Mouse (Mus musculus) forebrain, postnatal 0 days (tissue): Measurements from ENCODE around the gene Creb5. TPM values are rescaled to one million over a fixed set of nuclear protein-coding genes. Genes with fewer than 3 reads are reported as not detected.

Experiments
- ATAC-seq: fragments of 200-750 bp; cut with Nextera tagmentation; 2 replicates; pipeline ENCODE4 v1.8.0; 2017; ENCODE audit warnings: mild to moderate bottlenecking, moderate library complexity
- DNase-seq: peaks from one replicate; pipeline ENCODE4 v3.0.0-alpha.2; 2015
- H3K27ac ChIP-seq: fragments of 300-500 bp; sonication (generic); 2 replicates; pipeline ENCODE4 v1.5.1; 2014; ENCODE audit warnings: low read depth, mild to moderate bottlenecking, antibody characterized with exemption, low read length, moderate library complexity, mixed read lengths
- H3K27me3 ChIP-seq: fragments of 300-500 bp; sonication (generic); 2 replicates; pipeline ENCODE4 v1.6.1; 2014; ENCODE audit warnings: mild to moderate bottlenecking, low read length, mixed read lengths; ENCODE audit not compliant: insufficient read depth
- H3K36me3 ChIP-seq: fragments of 300-500 bp; sonication (generic); 2 replicates; pipeline ENCODE4 v1.6.1; 2014; ENCODE audit warnings: mild to moderate bottlenecking, moderate library complexity; ENCODE audit not compliant: insufficient read depth
- H3K4me1 ChIP-seq: fragments of 300-500 bp; sonication (generic); 2 replicates; pipeline ENCODE4 v1.6.1; 2014; ENCODE audit warnings: antibody characterized with exemption; ENCODE audit not compliant: insufficient read depth
- H3K4me2 ChIP-seq: fragments of 300-500 bp; sonication (generic); 2 replicates; pipeline ENCODE4 v1.6.1; 2014; ENCODE audit warnings: low read depth, mild to moderate bottlenecking, moderate library complexity
- H3K4me3 ChIP-seq: fragments of 300-500 bp; sonication (generic); 2 replicates; pipeline ENCODE4 v1.5.1; 2014; ENCODE audit warnings: low read depth, low read length, mixed read lengths
- H3K9ac ChIP-seq: fragments of 300-500 bp; sonication (generic); 2 replicates; pipeline ENCODE4 v1.6.1; 2014; ENCODE audit warnings: mild to moderate bottlenecking
- H3K9me3 ChIP-seq: fragments of 300-500 bp; sonication (generic); 2 replicates; pipeline ENCODE4 v1.6.1; 2016; ENCODE audit warnings: low read length
- CTCF ChIP-seq: sonication (generic); IDR thresholded peaks from 2 replicates; pipeline ENCODE4 v1.5.1; 2016; ENCODE audit warnings: antibody characterized with exemption, control low read depth, low read depth
- WGBS: fragments of 180-500 bp; shearing (Covaris S2); extraction: QIAGEN DNeasy Blood & Tissue Kit; methylation state at CpG from one replicate; pipeline ENCODE4 v1.1.7; 2014; 5-methylcytosine and 5-hydroxymethylcytosine counted together
- polyA plus RNA-seq: library from polyadenylated mRNA; unstranded; fragments of >200 nt; fragmentation: Nextera tagmentation; extraction: Ambion mirVana; gene quantifications from 2 replicates; pipeline ENCODE4 v1.2.1, GENCODE M21; 2015
- total RNA-seq: library from RNA; depleted of rRNA; stranded (reverse); fragments of >200 nt; gene quantifications from 2 replicates; pipeline ENCODE4 v1.2.3, GENCODE M21; 2014

Gene Creb5
- total and polyA plus RNA-seq, 2 experiments from 2014 or later: 2.4 to 3.2 TPM

DNA sequence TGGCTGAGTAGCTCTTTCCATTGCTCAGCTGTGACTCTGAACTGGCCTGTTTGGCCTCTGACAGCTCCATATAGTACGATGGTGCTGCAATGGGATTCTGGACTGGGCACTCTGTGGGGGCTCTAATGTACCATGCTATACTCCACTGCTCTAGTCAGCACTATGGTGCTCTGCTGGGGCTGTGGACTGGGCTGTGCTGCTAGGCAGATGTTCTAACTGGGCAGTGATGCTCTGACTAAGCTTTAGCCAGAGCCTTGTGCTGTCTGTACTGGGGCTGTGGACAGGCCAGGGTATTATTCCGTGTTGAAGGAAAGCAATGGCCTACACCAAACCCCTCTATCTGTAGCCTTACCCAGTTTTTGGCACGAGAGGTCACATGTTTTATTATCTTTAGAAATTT lies 316.0 kb downstream of the Creb5 start:
- H3K36me3 ChIP-seq: no peaks in the 10 kb centered on the region
- WGBS: 66% methylated on average over 3 of the region's 3 CpGs
- no peaks in the 10 kb centered on the region for H3K27me3 ChIP-seq
- H3K9ac ChIP-seq: no peak overlapping the region
- no peaks in the 10 kb centered on the region for H3K4me1 ChIP-seq
- H3K9me3 ChIP-seq: no peaks in the 10 kb centered on the region
- DNase-seq (no peak), ATAC-seq (no peak)
- H3K4me2 ChIP-seq: no peak overlapping the region
- no peak overlapping the region for H3K4me3 ChIP-seq
- TF ChIP-seq CTCF: no peak
- no peak overlapping the region for H3K27ac ChIP-seq

DNA sequence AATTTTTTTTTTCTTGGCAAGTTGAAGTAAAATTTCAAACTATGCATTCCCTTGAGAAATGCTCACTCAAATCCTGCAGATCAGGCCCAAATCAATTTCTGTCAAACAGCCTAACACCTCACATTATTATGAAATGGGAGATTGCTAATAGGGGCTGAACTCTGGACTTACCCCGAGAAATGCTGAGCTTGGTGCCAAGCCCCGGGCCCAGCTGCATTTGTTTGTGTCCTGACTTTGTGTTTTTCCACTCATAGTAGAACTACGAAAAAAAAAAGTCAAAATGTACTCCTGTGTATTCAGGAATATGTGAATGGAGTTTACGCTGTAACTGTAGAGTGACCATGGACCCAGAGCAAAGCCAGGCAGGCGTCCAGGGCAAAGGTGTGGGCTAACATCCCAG lies 316.6 kb downstream of the Creb5 start:
- H3K9ac ChIP-seq: no peak overlapping the region
- no peak overlapping the region for H3K4me2 ChIP-seq
- H3K4me1 ChIP-seq: no peaks in the 10 kb centered on the region
- DNase-seq (no peak), ATAC-seq (no peak)
- no peak overlapping the region for H3K27ac ChIP-seq
- H3K36me3 ChIP-seq: no peaks in the 10 kb centered on the region
- TF ChIP-seq CTCF: no peak
- no peak overlapping the region for H3K4me3 ChIP-seq
- no peaks in the 10 kb centered on the region for H3K27me3 ChIP-seq
- 71% methylated on average over 5 of the region's 5 CpGs for WGBS
- H3K9me3 ChIP-seq: no peaks in the 10 kb centered on the region

DNA sequence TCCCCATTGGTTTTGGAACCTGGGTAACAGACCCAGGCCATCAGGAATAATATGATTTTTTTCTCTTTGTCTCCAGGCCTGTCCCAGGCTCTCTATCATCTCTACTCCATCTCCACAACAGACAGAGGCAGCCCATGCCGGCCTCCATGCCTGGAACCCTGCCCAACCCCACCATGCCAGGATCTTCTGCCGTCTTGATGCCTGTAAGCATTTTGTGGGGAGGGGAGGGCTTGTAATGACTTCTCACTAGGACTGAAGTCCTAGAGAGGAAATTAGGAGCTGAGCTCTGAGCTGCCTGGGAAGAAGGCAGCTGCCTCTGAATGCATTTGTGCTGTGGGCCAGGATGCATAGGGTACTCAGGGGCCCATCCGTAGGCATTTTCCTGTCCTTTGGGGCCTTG lies 317.3 kb downstream of the Creb5 start:
- no peak overlapping the region for H3K4me2 ChIP-seq
- DNase-seq (no peak), ATAC-seq (no peak)
- no peaks in the 10 kb centered on the region for H3K9me3 ChIP-seq
- H3K4me3 ChIP-seq: no peak overlapping the region
- H3K27me3 ChIP-seq: no peaks in the 10 kb centered on the region
- H3K36me3 ChIP-seq: no peaks in the 10 kb centered on the region
- no peak overlapping the region for H3K9ac ChIP-seq
- no peak overlapping the region for H3K27ac ChIP-seq
- 60% methylated on average over 3 of the region's 3 CpGs for WGBS
- TF ChIP-seq CTCF: no peak
- H3K4me1 ChIP-seq: no peaks in the 10 kb centered on the region

DNA sequence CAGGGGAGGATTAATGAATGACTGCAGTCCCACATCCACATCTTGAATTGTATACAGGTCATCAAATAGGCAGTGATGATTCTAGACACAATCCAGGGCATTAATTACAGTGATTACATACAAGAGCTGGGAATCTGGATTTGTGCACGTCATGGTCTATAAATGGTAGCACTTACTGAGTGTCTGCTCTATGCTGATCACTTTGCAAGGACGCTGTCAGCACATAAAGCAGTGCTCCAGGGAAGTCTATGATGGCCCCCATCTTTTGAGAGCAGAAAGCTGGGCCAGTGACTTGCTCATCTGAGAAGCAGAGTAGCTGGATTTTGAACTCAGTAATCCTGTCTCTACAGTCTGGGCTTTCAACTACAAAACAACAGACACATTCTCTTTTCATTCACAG lies 318.1 kb downstream of the Creb5 start:
- WGBS: 56% methylated on average over 2 of the region's 2 CpGs

DNA sequence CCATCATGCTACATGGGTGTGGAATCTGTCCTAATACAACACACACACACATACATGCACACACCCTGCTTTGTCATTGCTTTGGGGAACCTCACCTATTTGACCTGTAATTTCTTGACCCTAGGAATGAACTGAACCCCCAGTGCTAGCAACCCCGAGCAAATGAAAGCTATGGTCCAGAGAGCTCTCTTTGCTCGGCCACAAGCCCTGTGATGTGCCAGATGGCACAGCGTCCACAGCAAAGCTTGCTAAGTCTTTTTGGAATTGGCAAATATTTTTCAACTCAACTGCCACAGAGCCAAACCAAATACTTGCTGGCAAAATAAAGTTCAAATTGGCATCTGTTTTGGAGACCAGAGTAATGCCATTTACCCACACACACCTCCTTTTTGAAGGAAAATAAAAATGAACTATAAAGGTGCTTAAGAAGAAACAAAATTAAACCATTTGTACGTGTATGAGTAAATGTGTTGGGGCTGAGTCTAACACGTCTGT lies 324.4 kb downstream of the Creb5 start:
- Histone ChIP-seq H3K9me3 (no peaks in the 10 kb centered on the region), H3K4me1 (no peaks in the 10 kb centered on the region), H3K27me3 (no peaks in the 10 kb centered on the region), H3K4me3 (no peak overlapping the region), H3K36me3 (no peaks in the 10 kb centered on the region), H3K27ac (no peak overlapping the region), H3K4me2 (no peak overlapping the region), H3K9ac (no peak overlapping the region)
- DNase-seq (no peak), ATAC-seq (no peak)
- WGBS: 58% methylated on average over 5 of the region's 5 CpGs
- no peak for TF ChIP-seq CTCF

More for the DNA sequence above, 318.1 kb downstream of the Creb5 start:
- Histone ChIP-seq H3K27ac (no peak overlapping the region), H3K4me2 (no peak overlapping the region), H3K4me3 (no peak overlapping the region), H3K36me3 (no peaks in the 10 kb centered on the region), H3K9ac (no peak overlapping the region), H3K4me1 (no peaks in the 10 kb centered on the region), H3K9me3 (no peaks in the 10 kb centered on the region), H3K27me3 (no peaks in the 10 kb centered on the region)
- no peak for TF ChIP-seq CTCF
- ATAC-seq (peak; percentile 53), DNase-seq (no peak)

DNA sequence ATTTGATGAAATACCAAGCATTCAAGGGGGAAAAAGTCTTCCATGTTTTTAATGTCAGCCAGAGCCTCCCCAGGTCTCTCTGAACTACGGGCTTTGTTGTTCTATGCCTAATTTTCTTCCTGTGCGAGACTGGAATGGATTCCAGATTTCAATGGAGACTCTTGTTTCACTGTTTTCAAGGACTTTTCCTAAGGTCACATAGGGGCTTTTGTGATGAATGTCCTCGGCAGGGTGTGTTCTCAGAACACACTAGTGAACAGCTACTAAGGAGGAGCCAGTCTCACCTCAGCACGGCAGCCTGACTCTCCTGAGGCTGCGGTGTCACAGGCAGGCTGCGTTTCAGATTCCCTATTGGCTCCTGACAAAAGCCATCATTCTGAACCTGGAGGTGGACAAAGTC lies 325.6 kb downstream of the Creb5 start:
- no peak for ATAC-seq
- no peak for TF ChIP-seq CTCF
- no peaks in the 10 kb centered on the region for H3K36me3 ChIP-seq
- WGBS: 37% methylated on average over 6 of the region's 6 CpGs
- no peaks in the 10 kb centered on the region for H3K4me1 ChIP-seq
- no peak overlapping the region for H3K9ac ChIP-seq
- no peaks in the 10 kb centered on the region for H3K9me3 ChIP-seq
- no peak for DNase-seq
- no peak overlapping the region for H3K27ac ChIP-seq
- H3K27me3 ChIP-seq: no peaks in the 10 kb centered on the region
- no peak overlapping the region for H3K4me3 ChIP-seq
- peak overlapping the region; percentile 14; the same call in 1 of the 2 replicates for H3K4me2 ChIP-seq

DNA sequence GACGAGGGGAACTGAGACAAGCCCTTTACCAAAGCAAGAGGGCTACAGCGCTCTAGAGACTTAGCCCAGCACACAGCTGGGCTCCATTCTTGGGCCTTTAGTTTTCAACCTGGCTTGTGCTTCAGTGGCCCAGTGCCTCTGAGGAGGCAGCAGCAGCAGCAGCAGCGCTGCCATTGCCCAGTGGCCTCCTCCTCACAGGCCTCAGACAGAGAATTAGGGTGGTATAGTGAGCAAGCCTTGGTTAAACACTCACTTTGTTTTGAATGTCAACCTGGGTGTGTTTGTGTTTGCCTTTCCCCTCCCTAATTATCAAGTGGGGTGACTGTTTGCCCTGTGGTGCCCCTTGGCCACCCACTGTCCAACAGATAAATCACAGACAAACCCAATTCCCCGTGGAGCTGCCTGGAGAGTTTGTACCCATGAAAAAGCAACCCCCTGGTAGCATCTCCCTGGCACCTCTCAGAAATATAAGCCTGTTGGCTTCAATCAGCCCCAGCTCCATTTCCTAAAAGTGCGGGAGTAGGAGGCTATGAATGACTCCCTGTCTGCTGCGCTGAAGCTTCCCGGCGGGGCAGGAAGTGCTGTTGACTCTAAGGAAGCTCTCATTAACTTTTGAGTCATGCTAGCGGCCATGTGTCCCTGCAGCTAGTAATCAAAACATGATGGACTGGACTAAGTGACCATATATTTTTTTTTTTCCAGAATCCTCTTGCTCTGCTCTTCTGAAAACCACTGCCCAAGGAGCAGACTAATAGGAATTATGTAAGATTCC lies 328.6 kb downstream of the Creb5 start:
- WGBS: 60% methylated on average over 9 of the region's 9 CpGs
- DNase-seq: no peak
- no peak for ATAC-seq
- no peaks in the 10 kb centered on the region for H3K4me1 ChIP-seq
- H3K27me3 ChIP-seq: no peaks in the 10 kb centered on the region
- no peak for TF ChIP-seq CTCF
- no peaks in the 10 kb centered on the region for H3K9me3 ChIP-seq
- no peak overlapping the region for H3K27ac ChIP-seq
- H3K4me2 ChIP-seq: no peak overlapping the region
- no peak overlapping the region for H3K4me3 ChIP-seq
- no peaks in the 10 kb centered on the region for H3K36me3 ChIP-seq
- H3K9ac ChIP-seq: no peak overlapping the region
